Mouse (Mus musculus): ENCODE measurements around the gene Mrm1. TPM values are rescaled to one million over a fixed set of nuclear protein-coding genes. Genes with fewer than 3 reads are reported as not detected.

Gene Mrm1
- polyA plus RNA-seq, 1 experiment = 9.2 TPM

GRCm38 (mm10) chr11:84822487-84822886, 3.2 kb upstream of the Mrm1 start:
- TF ChIP-seq GATA1 (IDR thresholded peaks at IDR 0.05; ENCODE audit: low read length) = no peak

DNA sequence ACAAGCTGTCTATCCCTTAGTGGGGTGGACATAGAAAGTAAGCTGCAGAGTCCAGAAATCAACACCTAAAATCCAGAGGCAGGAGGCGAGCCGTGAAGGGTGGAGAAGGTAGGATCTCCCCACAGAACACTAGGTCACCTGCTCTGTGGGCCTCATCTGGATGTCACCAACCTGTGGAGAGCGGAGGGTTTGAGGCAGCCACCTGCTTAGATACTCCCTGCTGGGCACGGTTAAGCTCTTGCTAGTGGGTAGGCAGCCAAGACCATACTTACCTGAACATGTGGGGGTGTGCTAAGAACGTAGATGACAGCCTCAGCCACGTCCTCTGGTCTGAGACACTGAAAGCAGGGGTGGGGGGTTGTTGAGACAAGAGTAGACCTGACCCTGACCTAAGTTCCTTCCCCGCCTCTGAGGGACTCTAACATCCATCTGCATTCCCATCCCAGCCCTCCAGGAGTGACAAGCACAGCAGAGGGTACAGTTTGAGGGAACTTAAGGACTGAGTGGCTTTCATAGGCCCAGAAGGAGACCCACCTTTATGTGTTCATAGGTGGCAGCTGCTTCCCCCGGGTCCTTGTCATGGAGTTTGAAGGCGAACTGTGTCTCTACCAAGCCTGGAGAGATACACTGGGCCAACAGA, 1.9 kb upstream of the Mrm1 start:
- TF ChIP-seq GATA1 (IDR thresholded peaks at IDR 0.05; ENCODE audit: low read length) = no peak

GRCm38 (mm10) chr11:84818085-84818960, 992 bp downstream of the Mrm1 start:
- no peak for TF ChIP-seq GATA1 (IDR thresholded peaks at IDR 0.05; ENCODE audit: low read length)

- TF ChIP-seq GATA1 (IDR thresholded peaks at IDR 0.05; ENCODE audit: low read length) = no peak
Measured at GRCm38 (mm10) chr11:84817362-84817761, 2.0 kb downstream of the Mrm1 start.

- no peak for TF ChIP-seq GATA1 (IDR thresholded peaks at IDR 0.05; ENCODE audit: low read length)
Measured at GRCm38 (mm10) chr11:84813724-84814510, 5.4 kb downstream of the Mrm1 start.

GRCm38 (mm10) chr11:84804373-84804772, 14.9 kb downstream of the Mrm1 start:
- no peak for TF ChIP-seq GATA1 (IDR thresholded peaks at IDR 0.05; ENCODE audit: low read length)

- no peak for TF ChIP-seq GATA1 (IDR thresholded peaks at IDR 0.05; ENCODE audit: low read length)
Measured at GRCm38 (mm10) chr11:84797627-84798353, 21.5 kb downstream of the Mrm1 start.

DNA sequence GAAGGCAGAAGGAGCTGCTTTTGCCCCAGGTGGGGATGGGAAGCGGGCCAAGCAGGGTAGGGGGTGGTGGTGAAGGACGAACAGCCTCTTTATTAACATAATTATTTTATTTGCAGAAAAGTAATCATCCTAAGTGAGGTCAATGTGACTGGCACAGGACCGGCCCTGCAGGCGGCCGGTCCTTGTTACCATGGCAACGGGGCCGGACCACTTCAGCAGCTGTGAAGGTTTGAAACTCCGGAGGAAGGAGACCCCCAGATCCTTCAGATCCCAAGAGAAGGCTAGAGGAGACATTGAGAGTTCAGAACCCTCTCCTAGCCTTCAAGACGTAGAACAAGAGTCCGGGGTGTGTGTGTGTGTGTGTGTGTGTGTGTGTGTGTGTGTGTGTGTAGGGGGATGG, 22.3 kb downstream of the Mrm1 start:
- TF ChIP-seq GATA1 (IDR thresholded peaks at IDR 0.05; ENCODE audit: low read length) = no peak

DNA sequence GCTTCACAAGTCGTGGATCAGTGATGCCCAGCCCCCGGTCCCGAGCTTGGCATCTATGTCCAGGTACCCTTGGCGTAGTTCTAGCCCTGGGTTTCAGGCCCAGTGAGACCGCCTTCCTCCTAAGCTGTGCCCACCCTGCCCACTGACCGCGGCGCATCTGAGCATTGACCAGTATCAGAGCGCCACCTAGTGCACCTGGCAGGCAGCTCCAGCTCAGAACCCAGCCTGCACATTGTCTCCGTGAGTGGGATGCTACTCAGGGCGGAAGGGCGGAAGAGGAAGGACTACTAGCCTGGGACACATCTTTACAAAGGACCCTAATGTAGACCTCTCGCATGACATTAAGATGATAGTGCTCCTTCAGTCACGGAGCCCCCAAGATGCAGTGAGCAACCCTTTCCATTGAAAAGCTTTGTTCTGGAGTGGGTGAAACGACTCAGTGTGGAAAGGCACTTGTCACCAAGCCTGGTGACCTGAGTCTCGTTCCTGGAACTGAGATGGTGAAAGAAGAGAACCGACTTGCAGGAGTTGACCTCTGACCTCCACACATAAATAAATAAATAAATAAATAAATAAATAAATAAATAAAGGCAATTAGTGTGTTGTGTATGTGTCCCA, 24.7 kb downstream of the Mrm1 start:
- TF ChIP-seq GATA1 (IDR thresholded peaks at IDR 0.05; ENCODE audit: low read length) = no peak

- no peak for TF ChIP-seq GATA1 (IDR thresholded peaks at IDR 0.05; ENCODE audit: low read length)
Measured at GRCm38 (mm10) chr11:84793545-84793944, 25.8 kb downstream of the Mrm1 start.

- no peak for TF ChIP-seq GATA1 (IDR thresholded peaks at IDR 0.05; ENCODE audit: low read length)
Measured at GRCm38 (mm10) chr11:84790383-84790782, 28.9 kb downstream of the Mrm1 start.

GRCm38 (mm10) chr11:84780143-84780870, 39.0 kb downstream of the Mrm1 start:
- no peak for TF ChIP-seq GATA1 (IDR thresholded peaks at IDR 0.05; ENCODE audit: low read length)

- no peak for TF ChIP-seq GATA1 (IDR thresholded peaks at IDR 0.05; ENCODE audit: low read length)
Measured at GRCm38 (mm10) chr11:84775560-84775959, 43.8 kb downstream of the Mrm1 start.

DNA sequence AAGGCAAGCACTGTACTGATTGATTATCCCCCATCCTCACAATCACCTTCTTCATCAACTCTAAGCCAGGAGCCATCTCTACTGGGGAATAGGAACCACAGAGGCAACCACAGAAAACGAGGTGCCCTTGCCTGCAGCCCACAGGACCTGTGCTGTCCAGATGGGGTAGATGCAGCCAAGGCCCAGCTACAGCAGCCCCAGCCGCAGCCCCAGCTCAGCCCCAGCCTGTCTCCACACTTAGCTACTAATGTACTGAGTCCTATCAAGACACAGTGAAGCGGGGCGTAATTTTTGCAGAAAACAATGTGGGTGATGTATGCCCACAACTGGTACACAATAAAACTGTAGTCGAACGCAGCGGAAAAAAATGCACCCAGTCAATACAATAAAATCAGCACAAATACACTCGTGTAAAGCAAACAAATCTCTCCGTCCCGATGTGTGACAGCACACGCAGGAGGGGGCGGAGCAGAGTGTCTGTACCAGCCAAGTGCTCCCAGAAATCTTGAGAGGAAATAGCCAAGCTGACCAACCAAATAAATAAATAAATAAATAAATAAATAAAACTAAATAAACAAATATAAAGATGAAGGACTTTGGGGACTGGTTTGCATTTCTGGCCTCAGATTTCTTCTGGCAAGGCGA, 44.3 kb downstream of the Mrm1 start:
- TF ChIP-seq GATA1 (IDR thresholded peaks at IDR 0.05; ENCODE audit: low read length) = no peak
